Mouse (Mus musculus) E14TG2a.4 (cell line): ENCODE data around the gene Nop2.

ENCODE experiments used
- CTCF ChIP-seq: conservative IDR thresholded peaks from 2 replicates; pipeline ENCODE4 v1.5.1; 2014; ENCODE audit warnings: low read length
- NANOG ChIP-seq: IDR thresholded peaks from 2 replicates; pipeline ENCODE4 v1.6.1; 2014; ENCODE audit warnings: borderline replicate concordance, low read length, mixed read lengths
- POU5F1 ChIP-seq: IDR thresholded peaks from 2 replicates; pipeline ENCODE4 v1.6.1; 2014; ENCODE audit warnings: low read length, borderline replicate concordance

GRCm38 (mm10) chr6:125154550-125154949 lies 22.8 kb downstream of the Nop2 start:
- TF ChIP-seq CTCF, result peak; percentile 17; the same call in 1 of the 2 replicates
- TF ChIP-seq POU5F1, result no peak
- no peak for TF ChIP-seq NANOG
